Mouse (Mus musculus) kidney, postnatal 14 days (tissue): ENCODE data around the gene Olfr557.

Source experiments
- DNase-seq: peaks from one replicate; pipeline ENCODE4 v3.0.0; 2022; ENCODE audit warnings: mixed read lengths

Gene Olfr557

DNA sequence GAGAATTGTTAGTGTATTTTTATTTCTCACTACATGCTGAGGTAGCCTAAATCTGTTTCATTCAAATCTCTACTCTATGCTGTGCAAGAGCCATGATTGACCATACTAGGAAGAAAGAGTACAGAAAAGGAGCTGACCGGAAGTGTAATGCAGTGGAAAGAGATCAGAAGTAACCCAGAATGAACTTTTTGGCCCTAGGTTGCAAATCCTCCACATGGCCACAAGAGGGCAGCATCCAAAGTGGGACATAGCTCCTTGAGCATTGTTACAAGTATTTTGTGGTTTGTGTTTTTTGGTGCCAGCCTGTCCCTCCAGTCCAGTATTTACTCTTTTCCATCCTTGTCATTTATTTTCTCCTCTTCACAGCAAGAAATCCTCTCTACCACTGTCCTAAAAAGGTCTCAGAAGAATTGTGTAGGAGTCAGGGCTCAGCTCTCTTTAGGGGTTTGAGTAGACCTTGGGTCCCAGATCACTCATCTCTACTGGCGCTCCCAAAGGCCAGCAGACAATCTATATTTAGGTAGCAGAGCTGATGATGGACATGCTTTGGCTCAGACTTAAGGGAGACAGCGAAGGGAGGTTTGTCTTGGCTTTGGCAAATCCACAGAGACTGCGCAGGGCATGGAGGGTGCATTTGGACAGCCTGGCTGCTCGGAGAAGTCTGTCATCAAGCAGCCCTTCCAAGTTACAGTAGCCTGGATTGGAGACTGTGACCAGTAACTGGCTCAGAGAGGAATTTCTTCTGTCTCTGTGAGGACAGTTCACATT lies at the start of gene Olfr557:
TSS of gene Olfr557 (plus strand) at position 553 of the 768 bp plus-strand sequence.
- peak; percentile 31 for DNase-seq

DNA sequence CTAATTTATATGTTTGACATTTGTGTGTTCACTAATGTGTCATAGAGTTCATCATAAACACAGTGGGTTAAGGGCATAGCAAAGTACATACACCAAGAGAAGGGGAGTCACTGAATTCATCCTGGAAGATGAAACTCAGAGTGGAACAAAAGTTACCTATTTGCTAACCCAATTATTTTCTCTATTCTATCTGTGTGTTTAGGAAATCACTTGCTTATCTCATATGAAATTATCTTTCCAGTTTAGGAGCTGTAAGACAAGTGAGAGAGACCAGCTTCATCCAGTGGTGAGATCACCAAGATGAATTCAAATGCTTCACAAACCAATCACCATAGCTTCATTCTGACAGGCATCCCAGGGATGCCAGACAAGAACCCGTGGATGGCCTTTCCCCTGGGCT lies 37.2 kb upstream of the Olfr557 start, which contains the start of gene Olfr555:
TSS of gene Olfr555 (plus strand) at position 301 of the 400 bp plus-strand sequence.
- no peak for DNase-seq

DNA sequence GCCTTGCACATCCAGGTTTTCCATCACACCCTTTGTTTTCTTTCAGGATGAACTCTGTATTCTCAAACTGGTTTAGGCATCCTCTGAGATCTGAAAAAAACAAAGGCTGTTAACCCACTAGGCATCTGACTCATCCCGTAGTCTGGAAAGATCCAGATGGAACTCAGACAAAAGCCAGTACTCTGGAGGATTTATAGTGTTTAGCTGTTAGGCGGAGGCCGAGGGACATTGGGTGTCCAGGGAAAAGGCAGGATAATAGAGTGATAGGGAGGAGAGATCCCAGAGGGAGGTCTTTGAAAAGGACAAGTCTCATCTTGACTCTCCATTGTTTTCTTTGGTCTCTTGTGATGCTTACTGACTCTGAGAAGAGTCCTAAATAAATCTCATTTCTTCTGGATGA lies 31.1 kb upstream of the Olfr557 start, which contains the start of gene Olfr556:
TSS of gene Olfr556 (plus strand) at position 301 of the 400 bp plus-strand sequence.
- no peak for DNase-seq

DNA sequence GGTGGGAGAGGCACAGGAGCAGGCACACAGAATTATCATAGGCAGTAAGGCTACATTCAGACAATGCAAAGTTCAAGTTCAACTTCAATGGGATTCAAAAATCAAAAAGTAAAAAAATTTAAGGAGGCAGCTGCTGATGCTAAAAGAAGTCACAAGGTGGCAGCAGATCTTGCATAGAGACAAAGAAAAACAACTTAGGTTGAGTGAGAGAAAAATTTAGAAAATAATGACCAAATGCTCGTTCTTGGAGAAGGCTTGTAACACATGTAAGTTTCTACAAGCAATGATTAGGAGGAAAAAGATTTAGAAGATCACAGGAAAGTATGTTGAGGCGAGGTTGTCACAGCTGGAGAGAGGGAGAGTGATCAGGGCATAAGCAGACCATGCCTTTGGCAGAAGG lies 30.3 kb upstream of the Olfr557 start:
- DNase-seq: no peak

DNA sequence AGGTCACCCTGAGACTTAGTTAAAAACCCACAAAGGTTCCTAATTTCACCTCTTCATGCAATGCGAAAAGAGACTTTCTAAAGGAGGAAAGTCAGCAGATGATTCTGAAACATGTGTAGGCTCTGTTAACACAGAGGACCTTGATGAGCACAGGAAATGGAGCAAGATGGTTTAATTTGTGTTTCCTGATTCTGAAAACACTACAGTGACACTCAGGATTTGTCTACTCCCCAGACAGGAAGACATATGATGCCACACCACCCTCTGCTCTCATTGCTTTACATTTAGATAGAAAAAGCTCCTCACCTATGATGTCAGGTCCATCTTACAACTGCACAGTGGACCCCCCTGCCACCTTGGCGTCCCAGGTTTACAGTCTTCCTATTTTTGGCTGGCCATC lies 19.5 kb upstream of the Olfr557 start:
- DNase-seq: no peak

DNA sequence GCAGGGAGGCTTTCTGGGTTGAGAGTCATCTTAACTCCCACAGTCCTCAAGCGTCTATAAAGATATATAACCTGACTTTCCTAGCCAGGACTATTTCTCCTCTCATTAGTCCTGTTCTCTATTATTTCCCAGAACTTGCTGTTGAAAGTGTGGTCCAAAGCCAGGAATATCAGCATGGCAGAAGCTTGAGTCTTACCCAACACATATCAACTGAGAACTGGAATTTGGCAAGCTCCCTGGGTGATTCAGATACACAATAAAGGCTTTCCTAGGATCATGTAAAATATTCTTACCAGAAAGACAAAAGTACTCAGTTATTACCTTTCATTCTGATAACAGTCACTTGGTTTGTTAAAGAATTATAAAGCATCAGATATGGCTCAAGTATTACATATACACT lies 13.8 kb upstream of the Olfr557 start:
- no peak for DNase-seq

DNA sequence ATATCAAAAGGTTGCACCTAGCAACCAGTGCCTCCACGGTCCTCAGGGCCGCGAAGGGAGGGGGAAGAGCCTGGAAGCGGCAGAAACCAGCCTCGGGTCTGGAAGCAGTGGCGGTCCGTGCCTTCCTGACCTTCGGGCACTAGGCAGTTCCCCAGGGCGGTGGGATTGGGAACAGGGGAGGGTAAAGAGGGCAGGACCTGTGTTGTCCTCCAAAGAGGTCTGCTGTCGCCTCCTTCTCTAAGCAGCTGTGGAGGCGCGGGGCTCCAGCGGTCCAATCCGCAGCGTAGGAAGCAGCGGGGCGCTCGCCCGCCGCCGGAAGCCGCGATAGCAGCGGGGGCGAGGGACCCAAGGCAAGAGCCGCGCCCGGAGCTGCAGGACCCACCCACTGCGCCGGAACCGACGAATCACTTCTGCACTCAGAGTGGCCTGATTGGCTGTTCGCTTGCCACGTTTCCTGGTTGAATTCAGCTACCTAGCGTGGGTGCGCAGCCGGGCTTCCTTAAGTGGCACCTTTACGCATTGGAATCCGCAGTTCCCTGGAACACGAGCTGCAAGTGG lies 8.7 kb upstream of the Olfr557 start, which contains the start of gene Trim68:
TSS of gene Trim68 (minus strand) at position 384 of the 558 bp plus-strand sequence.
- DNase-seq: peak; percentile 94

DNA sequence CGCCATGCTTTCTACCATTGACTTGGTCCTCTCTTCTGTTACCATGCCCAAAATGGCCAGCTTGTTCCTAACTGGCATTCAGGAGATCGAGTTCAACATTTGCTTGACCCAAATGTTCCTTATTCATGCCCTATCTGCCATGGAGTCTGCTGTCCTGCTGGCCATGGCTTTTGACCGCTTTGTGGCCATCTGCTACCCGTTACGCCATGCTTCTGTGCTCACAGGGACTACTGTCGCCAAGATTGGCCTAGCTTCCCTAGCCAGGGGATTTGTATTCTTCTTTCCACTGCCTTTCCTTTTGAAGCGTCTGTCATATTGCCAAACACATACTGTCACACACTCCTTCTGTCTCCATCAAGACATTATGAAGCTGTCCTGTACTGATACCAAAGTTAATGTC lies 2.8 kb downstream of the Olfr557 start:
- no peak for DNase-seq

DNA sequence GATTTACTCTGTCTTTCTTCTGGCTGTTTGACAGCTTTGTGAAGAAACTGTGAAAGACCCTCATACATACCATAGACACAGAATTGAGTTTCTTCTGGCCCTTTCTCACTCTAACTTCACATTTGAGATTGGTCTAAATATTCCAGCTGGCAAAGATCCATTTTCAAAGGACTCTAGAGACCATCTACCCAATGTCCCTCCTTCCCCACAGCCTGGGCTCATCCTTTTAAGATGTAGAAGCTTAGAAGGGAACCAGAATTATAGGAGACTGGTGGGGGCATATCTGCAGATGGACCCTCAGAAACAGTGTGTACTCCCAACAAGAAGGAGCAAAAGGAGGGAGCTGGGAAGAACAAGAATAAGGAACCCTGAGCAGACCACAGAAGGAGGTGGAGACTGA lies 6.2 kb downstream of the Olfr557 start, which contains the start of gene Olfr558:
TSS of gene Olfr558 (plus strand) at position 301 of the 400 bp plus-strand sequence.
- DNase-seq: no peak

DNA sequence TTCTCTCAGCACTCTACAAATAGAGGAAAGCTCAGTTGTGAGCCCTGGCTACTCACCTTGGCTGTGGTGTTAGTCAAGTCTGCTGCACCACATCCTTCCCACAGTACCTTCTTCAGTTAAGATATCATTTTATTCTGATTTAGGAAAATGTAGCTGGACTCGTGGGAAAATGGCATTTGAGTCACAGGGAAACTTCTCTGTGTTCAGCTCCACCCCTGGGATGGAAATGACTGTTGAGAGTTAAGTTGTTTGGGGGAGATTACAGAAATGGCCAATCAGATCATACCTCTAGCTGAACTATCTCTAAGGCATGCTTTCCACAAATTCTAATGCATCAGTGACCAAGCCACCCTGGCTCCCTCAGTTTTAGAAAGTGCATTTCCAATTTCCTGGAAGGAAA lies 23.3 kb downstream of the Olfr557 start, which contains the start of gene Olfr33:
TSS of gene Olfr33 (minus strand) at position 101 of the 400 bp plus-strand sequence.
- no peak for DNase-seq

DNA sequence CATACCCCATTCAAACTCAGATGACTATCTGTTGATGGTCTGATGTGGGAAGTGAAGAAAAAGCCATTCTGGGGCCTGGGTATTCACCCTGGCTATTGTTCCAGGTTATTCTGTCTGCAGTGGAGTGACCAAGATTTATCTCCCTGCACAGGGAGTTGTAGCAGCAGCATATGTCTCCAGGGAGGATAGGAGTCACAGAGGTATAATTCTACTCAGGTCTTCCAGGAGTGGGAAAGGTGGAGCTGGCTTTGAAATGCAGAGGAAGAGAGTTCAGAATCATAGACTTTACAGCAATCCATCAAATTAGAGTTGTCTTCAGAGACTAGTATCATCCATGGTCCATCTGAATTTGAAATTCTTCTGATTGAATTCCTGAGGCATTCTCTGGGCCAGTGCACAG lies 31.7 kb downstream of the Olfr557 start, which contains the start of gene Olfr559:
TSS of gene Olfr559 (minus strand) at position 101 of the 400 bp plus-strand sequence.
- DNase-seq: no peak

DNA sequence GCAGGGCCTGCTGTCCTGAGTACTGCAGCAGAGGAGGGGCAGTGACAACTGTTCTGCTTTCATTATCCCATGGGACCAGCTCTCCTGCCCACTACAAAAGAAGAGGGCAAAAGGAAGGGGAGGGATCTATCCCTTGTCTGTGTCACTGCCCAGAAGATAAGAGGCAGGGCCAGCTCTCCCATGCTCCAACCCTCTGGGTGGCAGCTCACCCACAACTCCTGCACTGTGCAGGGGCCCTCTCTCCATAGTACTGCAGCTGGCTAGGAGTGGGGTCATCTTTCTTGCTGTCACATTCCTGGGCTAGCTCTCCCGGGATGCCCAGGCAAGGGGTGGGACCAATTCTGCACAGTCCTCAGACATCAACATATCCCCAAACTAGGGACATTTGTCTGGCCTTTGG lies 38.1 kb downstream of the Olfr557 start:
- no peak for DNase-seq

DNA sequence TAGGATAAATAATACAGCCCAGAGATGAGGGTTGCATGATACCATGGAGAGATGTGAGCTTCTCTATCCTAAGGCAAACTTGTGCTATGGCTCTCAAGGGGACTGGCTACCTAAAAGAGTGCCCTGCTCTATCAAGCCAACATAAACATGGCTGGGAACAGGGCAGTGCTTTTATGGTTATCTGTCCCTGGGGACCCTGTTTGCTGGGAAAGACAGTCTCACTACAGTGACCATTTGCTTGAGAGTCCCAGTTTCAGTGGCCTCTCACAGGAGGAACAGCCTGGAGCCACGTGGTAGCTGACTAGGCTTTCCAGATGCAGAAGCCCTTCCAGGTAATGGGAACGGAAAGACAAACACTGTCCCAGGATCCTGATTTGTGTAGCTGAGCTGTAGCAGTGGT lies 42.0 kb downstream of the Olfr557 start:
- no peak for DNase-seq
